Mouse (Mus musculus) midbrain, embryonic 14.5 days (tissue): ENCODE results near the gene Tbcb. TPM values are rescaled to one million over a fixed set of nuclear protein-coding genes. Genes with fewer than 3 reads are reported as not detected.
"Not testable (repeated sequence)": the region's sequence is repeated elsewhere in the genome, so short reads cannot be mapped to it uniquely, and the experiment has no call there.

ENCODE experiments used
- ATAC-seq: fragments of 200-750 bp; cut with Nextera tagmentation; 2 replicates; pipeline ENCODE4 v1.8.0; 2017; ENCODE audit warnings: moderate number of reproducible peaks, moderate library complexity; ENCODE audit not compliant: low FRiP score, low TSS enrichment
- DNase-seq: peaks from one replicate; pipeline ENCODE4 v3.0.0-alpha.2; 2015
- H3K27ac ChIP-seq: fragments of 300-500 bp; sonication (generic); replicated peaks from 2 replicates; pipeline ENCODE4 v1.5.1; 2014; ENCODE audit warnings: mild to moderate bottlenecking, low read depth, low read length, moderate library complexity
- H3K27me3 ChIP-seq: fragments of 300-500 bp; sonication (generic); 2 replicates; pipeline ENCODE4 v1.6.1; 2014; ENCODE audit warnings: low read length, control low read depth, mixed read lengths; ENCODE audit not compliant: control insufficient read depth, insufficient read depth
- H3K36me3 ChIP-seq: fragments of 300-500 bp; sonication (generic); 2 replicates; pipeline ENCODE4 v1.6.1; 2014; ENCODE audit warnings: low read length, control low read depth; ENCODE audit not compliant: control insufficient read depth, insufficient read depth
- H3K4me1 ChIP-seq: fragments of 300-500 bp; sonication (generic); 2 replicates; pipeline ENCODE4 v1.6.1; 2014; ENCODE audit warnings: mild to moderate bottlenecking, antibody characterized with exemption, low read length, control low read depth; ENCODE audit not compliant: control insufficient read depth, insufficient read depth
- H3K4me2 ChIP-seq: fragments of 300-500 bp; sonication (generic); 2 replicates; pipeline ENCODE4 v1.6.1; 2014; ENCODE audit warnings: mild to moderate bottlenecking, low read length, moderate library complexity
- H3K4me3 ChIP-seq: fragments of 300-500 bp; sonication (generic); replicated peaks from 2 replicates; pipeline ENCODE4 v1.5.1; 2014; ENCODE audit warnings: low read depth, low read length
- H3K9ac ChIP-seq: fragments of 300-500 bp; sonication (generic); replicated peaks from 2 replicates; pipeline ENCODE4 v1.6.1; 2014; ENCODE audit warnings: mild to moderate bottlenecking, low read length, moderate library complexity
- H3K9me3 ChIP-seq: fragments of 300-500 bp; sonication (generic); 2 replicates; pipeline ENCODE4 v1.6.1; 2016; ENCODE audit warnings: low read length, control low read depth, mixed read lengths; ENCODE audit not compliant: control insufficient read depth
- WGBS: fragments of 180-500 bp; shearing (Covaris S2); extraction: QIAGEN DNeasy Blood & Tissue Kit; methylation state at CpG from one replicate; pipeline ENCODE4 v1.1.7; 2014; 5-methylcytosine and 5-hydroxymethylcytosine counted together
- polyA plus RNA-seq: library from polyadenylated mRNA; unstranded; fragments of >200 nt; fragmentation: Nextera tagmentation; extraction: Ambion mirVana; gene quantifications from 2 replicates; pipeline ENCODE4 v1.2.1, GENCODE M21; 2014

Tbcb gene
- polyA plus RNA-seq, 1 experiment from 2014 or later = 337 TPM

- 4% methylated on average over 16 of the region's 16 CpGs for WGBS
- peak; percentile 87 for DNase-seq
- Histone ChIP-seq H3K27ac (peak overlapping the region; percentile 62), H3K9ac (peak overlapping the region; percentile 57), H3K4me3 (peak overlapping the region; percentile 43), H3K4me1 (peaks cover 7% of the 10 kb centered on the region; the same call in 1 of the 2 replicates), H3K9me3 (no peaks in the 10 kb centered on the region), H3K4me2 (peak overlapping the region; percentile 91), H3K36me3 (peaks cover 16% of the 10 kb centered on the region), H3K27me3 (no peaks in the 10 kb centered on the region)
- ATAC-seq = peak; percentile 56
Observed at GRCm38 (mm10) chr7:30219293-30220007, 12.6 kb downstream of the Tbcb start.

- Histone ChIP-seq H3K36me3 (no peaks in the 10 kb centered on the region), H3K4me3 (no peak overlapping the region), H3K9me3 (no peaks in the 10 kb centered on the region), H3K4me1 (peaks cover 7% of the 10 kb centered on the region; the same call in 1 of the 2 replicates), H3K27ac (no peak overlapping the region), H3K9ac (no peak overlapping the region), H3K4me2 (peak overlapping the region; percentile 39; the same call in 1 of the 2 replicates), H3K27me3 (no peaks in the 10 kb centered on the region)
- ATAC-seq (no peak), DNase-seq (no peak)
- WGBS = 83% methylated on average over 2 of the region's 2 CpGs
Observed at GRCm38 (mm10) chr7:30217277-30217676, 14.8 kb downstream of the Tbcb start.

- peaks cover 7% of the 10 kb centered on the region; the same call in 1 of the 2 replicates for H3K4me1 ChIP-seq
- no peaks in the 10 kb centered on the region for H3K36me3 ChIP-seq
- H3K9me3 ChIP-seq = no peaks in the 10 kb centered on the region
- peak overlapping the region; percentile 20; the same call in 1 of the 2 replicates for H3K27ac ChIP-seq
- peak; percentile 81 for ATAC-seq
- H3K4me2 ChIP-seq = peak overlapping the region; percentile 39
- H3K4me3 ChIP-seq = no peak overlapping the region
- H3K27me3 ChIP-seq = no peaks in the 10 kb centered on the region
- WGBS = 1% methylated on average over 16 of the region's 16 CpGs
- H3K9ac ChIP-seq = no peak overlapping the region; the same call in 1 of the 2 replicates
- peak; percentile 96 for DNase-seq
Observed at GRCm38 (mm10) chr7:30216723-30217151, 15.3 kb downstream of the Tbcb start.

- Histone ChIP-seq H3K27ac (no peak overlapping the region), H3K9ac (no peak overlapping the region), H3K4me2 (no peak overlapping the region), H3K36me3 (no peaks in the 10 kb centered on the region), H3K27me3 (no peaks in the 10 kb centered on the region), H3K4me1 (peaks cover 7% of the 10 kb centered on the region; the same call in 1 of the 2 replicates), H3K4me3 (no peak overlapping the region), H3K9me3 (no peaks in the 10 kb centered on the region)
- ATAC-seq = no peak
- DNase-seq = no peak
- 68% methylated on average over 3 of the region's 3 CpGs for WGBS
Observed at GRCm38 (mm10) chr7:30215875-30216274, 16.2 kb downstream of the Tbcb start.

GRCm38 (mm10) chr7:30213881-30214280, 18.2 kb downstream of the Tbcb start:
- ATAC-seq (no peak), DNase-seq (no peak)
- Histone ChIP-seq H3K4me2 (no peak overlapping the region), H3K36me3 (no peaks in the 10 kb centered on the region), H3K9me3 (no peaks in the 10 kb centered on the region), H3K4me3 (no peak overlapping the region), H3K27me3 (no peaks in the 10 kb centered on the region), H3K27ac (no peak overlapping the region), H3K9ac (no peak overlapping the region), H3K4me1 (no peaks in the 10 kb centered on the region)
- WGBS = 92% methylated on average over 3 of the region's 3 CpGs

- 15% methylated on average over 4 of the region's 4 CpGs for WGBS
Observed at GRCm38 (mm10) chr7:30211025-30211424, 21.0 kb downstream of the Tbcb start.

GRCm38 (mm10) chr7:30206364-30206763, 25.7 kb downstream of the Tbcb start:
- not testable (repeated sequence) for H3K27me3 ChIP-seq, DNase-seq, ATAC-seq

More at GRCm38 (mm10) chr7:30211025-30211424, 21.0 kb downstream of the Tbcb start:
- Histone ChIP-seq H3K4me3 (no peak overlapping the region), H3K4me2 (no peak overlapping the region), H3K27ac (no peak overlapping the region), H3K36me3 (no peaks in the 10 kb centered on the region), H3K4me1 (no peaks in the 10 kb centered on the region), H3K9ac (no peak overlapping the region), H3K9me3 (no peaks in the 10 kb centered on the region), H3K27me3 (no peaks in the 10 kb centered on the region)
- ATAC-seq (no peak), DNase-seq (no peak)

GRCm38 (mm10) chr7:30205383-30205782, 26.7 kb downstream of the Tbcb start:
- DNase-seq = peak; percentile 83

More at GRCm38 (mm10) chr7:30206364-30206763, 25.7 kb downstream of the Tbcb start:
- not testable (repeated sequence) for H3K9me3 ChIP-seq, H3K9ac ChIP-seq, H3K4me3 ChIP-seq, H3K27ac ChIP-seq, H3K4me1 ChIP-seq, H3K4me2 ChIP-seq, H3K36me3 ChIP-seq
- WGBS = 57% methylated on average over 5 of the region's 5 CpGs

GRCm38 (mm10) chr7:30204380-30204779, 27.7 kb downstream of the Tbcb start:
- no peak overlapping the region for H3K4me2 ChIP-seq
- H3K9ac ChIP-seq = no peak overlapping the region
- no peaks in the 10 kb centered on the region for H3K36me3 ChIP-seq
- H3K4me3 ChIP-seq = no peak overlapping the region
- DNase-seq (no peak), ATAC-seq (no peak)
- H3K4me1 ChIP-seq = no peaks in the 10 kb centered on the region; the same call in 1 of the 2 replicates
- no peaks in the 10 kb centered on the region for H3K9me3 ChIP-seq
- no peaks in the 10 kb centered on the region for H3K27me3 ChIP-seq
- 13% methylated on average over 8 of the region's 8 CpGs for WGBS
- H3K27ac ChIP-seq = no peak overlapping the region

More at GRCm38 (mm10) chr7:30205383-30205782, 26.7 kb downstream of the Tbcb start:
- no peaks in the 10 kb centered on the region for H3K36me3 ChIP-seq
- H3K9ac ChIP-seq = no peak overlapping the region
- no peak overlapping the region for H3K4me3 ChIP-seq
- no peaks in the 10 kb centered on the region for H3K27me3 ChIP-seq
- no peaks in the 10 kb centered on the region; the same call in 1 of the 2 replicates for H3K4me1 ChIP-seq
- no peak overlapping the region for H3K27ac ChIP-seq
- WGBS = 8% methylated on average over 2 of the region's 2 CpGs
- ATAC-seq = no peak
- no peaks in the 10 kb centered on the region for H3K9me3 ChIP-seq
- H3K4me2 ChIP-seq = no peak overlapping the region
